Mouse (Mus musculus): ENCODE data around the gene Hcls1.

- TF ChIP-seq TCF3 (IDR thresholded peaks at IDR 0.05; ENCODE audit: insufficient read length, low read depth) (no peak), POLR2A (IDR thresholded peaks at IDR 0.05; ENCODE audit: insufficient read length, low read depth) (no peak), SRF (IDR thresholded peaks at IDR 0.05; ENCODE audit: control insufficient read depth, insufficient read length, low read depth) (no peak), USF1 (IDR thresholded peaks at IDR 0.05; ENCODE audit: low read depth) (no peak), POLR2AphosphoS2 (IDR thresholded peaks at IDR 0.05; ENCODE audit: insufficient read length, low read depth) (no peak), CEBPB (IDR thresholded peaks at IDR 0.05; ENCODE audit: insufficient read depth, poor library complexity, severe bottlenecking) (no peak), MYOD1 (IDR thresholded peaks at IDR 0.05; ENCODE audit: control insufficient read depth in 1 of 3, insufficient read length in 2 of 3, low read depth in 2 of 3) (no peak), E2F4 (IDR thresholded peaks at IDR 0.05; ENCODE audit: insufficient read depth) (no peak), MAX (IDR thresholded peaks at IDR 0.05; ENCODE audit: low read depth) (no peak), MYOG (IDR thresholded peaks at IDR 0.05; ENCODE audit: control insufficient read depth in 1 of 3, insufficient read depth in 1 of 3, insufficient read length in 2 of 3, low read depth in 2 of 3) (no peak), TCF12 (IDR thresholded peaks at IDR 0.05; ENCODE audit: insufficient read depth, poor library complexity, severe bottlenecking) (no peak)
Measured at GRCm38 (mm10) chr16:36928106-36928500, 6.7 kb upstream of the Hcls1 start.
